Mouse (Mus musculus): ENCODE results near the gene Slit2. TPM values are rescaled to one million over a fixed set of nuclear protein-coding genes. Genes with fewer than 3 reads are reported as not detected.

The Slit2 gene
- polyA plus RNA-seq, 1 experiment from 2014 or later = 29.8 TPM

DNA sequence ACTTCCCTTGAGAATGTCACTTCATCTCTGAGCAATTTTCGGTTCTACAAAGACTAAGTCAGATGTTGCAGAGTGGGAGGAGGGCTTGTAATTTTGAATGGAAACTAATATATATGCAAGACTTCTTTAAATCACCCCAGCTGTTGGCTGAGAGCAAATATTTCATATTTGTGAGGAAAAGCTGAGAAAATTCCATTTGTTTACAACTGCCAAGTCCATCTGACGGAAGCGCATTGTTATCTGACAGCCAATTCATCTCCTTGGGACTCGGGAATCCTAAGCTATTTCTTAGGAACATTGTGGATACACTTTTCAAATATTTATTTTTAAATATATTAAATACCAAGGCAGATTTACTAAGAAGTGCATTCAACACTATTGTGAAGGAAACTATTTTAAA lies 8.0 kb downstream of the Slit2 start:
- Histone ChIP-seq H3K36me3 (replicated peaks) (peaks cover 23% of the 10 kb centered on the region), H3K4me3 (no peak overlapping the region), H3K4me1 (peaks cover 32% of the 10 kb centered on the region), H3K27me3 (ENCODE audit: poor library complexity, severe bottlenecking) (peaks cover 15% of the 10 kb centered on the region), H3K27ac (no peak overlapping the region), H3K9me3 (no peaks in the 10 kb centered on the region)
- no peak for DNase-seq (ENCODE audit: extremely low spot score, low spot score)
- WGBS = 91% methylated on average over 4 of the region's 4 CpGs

DNA sequence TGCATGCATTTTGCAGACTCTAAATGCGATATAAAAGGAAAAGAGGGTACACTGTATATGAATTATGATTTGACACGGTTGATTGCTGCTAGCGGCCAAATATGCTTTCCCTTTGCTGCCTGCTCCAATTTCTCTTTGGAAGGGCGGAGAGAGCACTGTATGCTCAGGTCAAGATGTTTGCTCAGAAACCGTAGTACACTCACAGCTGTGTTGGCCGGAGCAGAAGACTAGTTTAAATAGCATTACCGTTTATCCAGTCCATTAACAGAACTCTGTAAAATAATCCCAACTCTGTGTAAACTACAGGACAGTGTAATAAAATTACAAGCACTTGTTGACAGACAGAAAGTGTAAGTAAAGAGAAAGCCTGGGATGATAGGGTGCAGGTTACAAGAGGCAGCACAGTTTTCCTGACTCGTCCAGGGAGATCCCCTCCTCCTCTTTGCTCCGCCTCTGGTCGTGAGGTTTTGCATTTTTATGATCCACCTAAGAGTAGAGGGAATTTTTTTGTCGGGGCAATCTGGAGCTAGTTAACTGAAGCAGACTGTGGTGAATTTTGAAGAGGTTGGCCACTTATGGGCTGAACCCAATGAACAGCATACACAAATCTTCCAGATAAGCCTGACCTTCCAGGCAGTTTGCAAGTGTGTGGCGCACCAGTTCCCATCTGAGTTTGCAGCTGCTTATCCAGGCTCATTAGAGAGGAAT lies 20.9 kb downstream of the Slit2 start:
- Histone ChIP-seq H3K4me1 (peaks cover 24% of the 10 kb centered on the region), H3K4me3 (no peak overlapping the region), H3K9me3 (no peaks in the 10 kb centered on the region), H3K27ac (no peak overlapping the region), H3K36me3 (replicated peaks) (peaks cover 34% of the 10 kb centered on the region), H3K27me3 (ENCODE audit: poor library complexity, severe bottlenecking) (no peaks in the 10 kb centered on the region)
- DNase-seq (ENCODE audit: extremely low spot score, low spot score) = no peak
- 72% methylated on average over 12 of the region's 12 CpGs for WGBS

DNA sequence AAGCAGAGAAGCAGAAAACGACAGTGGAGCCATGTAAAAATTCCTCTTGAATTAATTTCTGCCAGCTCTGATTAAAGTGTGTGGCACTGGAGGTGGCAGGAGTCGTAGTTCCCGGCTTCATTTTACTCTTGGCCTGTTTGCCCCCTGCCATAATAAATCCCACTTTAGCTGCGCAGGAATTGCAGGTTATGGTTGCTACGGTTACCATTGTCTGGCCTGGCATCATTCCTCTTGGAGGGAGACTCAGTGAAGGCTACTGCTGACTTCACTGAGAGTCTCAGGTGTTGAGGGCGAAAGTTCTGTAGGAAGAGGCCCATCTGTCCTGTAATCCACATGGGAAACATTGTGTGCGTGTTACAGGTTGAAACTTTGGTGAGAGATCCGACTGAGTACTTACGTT lies 22.6 kb downstream of the Slit2 start:
- no peak overlapping the region for H3K4me3 ChIP-seq
- H3K9me3 ChIP-seq = no peaks in the 10 kb centered on the region
- WGBS = 57% methylated on average over 9 of the region's 9 CpGs
- no peak overlapping the region for H3K27ac ChIP-seq
- H3K36me3 ChIP-seq (replicated peaks) = peaks cover 20% of the 10 kb centered on the region
- peaks cover 25% of the 10 kb centered on the region for H3K4me1 ChIP-seq
- no peaks in the 10 kb centered on the region for H3K27me3 ChIP-seq (ENCODE audit: poor library complexity, severe bottlenecking)
- no peak for DNase-seq (ENCODE audit: extremely low spot score, low spot score)

DNA sequence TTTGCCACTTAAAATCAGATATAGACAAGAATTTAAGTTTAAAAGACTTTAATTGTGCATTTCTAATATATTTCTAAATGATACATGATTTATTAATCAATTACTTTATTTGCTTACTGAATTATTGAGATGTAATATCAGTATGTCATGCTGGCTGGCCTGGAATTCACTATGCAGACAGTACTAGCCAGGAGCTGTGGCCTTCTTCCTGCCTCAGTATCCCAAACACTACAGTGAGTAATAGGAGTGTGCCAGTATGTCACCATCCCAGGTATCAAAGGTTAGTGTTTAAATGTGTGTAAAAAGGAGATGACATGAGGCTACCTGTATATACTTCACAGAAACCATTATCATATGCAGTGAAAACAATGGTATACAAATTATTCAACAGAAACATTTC lies 23.1 kb downstream of the Slit2 start:
- H3K36me3 ChIP-seq (replicated peaks) = peaks cover 15% of the 10 kb centered on the region
- no peaks in the 10 kb centered on the region for H3K9me3 ChIP-seq
- peaks cover 25% of the 10 kb centered on the region for H3K4me1 ChIP-seq
- no peak overlapping the region for H3K4me3 ChIP-seq
- no peak for DNase-seq (ENCODE audit: extremely low spot score, low spot score)
- no peaks in the 10 kb centered on the region for H3K27me3 ChIP-seq (ENCODE audit: poor library complexity, severe bottlenecking)
- H3K27ac ChIP-seq = no peak overlapping the region

- H3K4me1 ChIP-seq = 0 out of 2 replicates have a peak, but pooled peaks cover 5% of the 10 kb centered on the region
- WGBS = 89% methylated on average over 4 of the region's 4 CpGs
- 0 out of 2 replicates have a peak, but pooled peaks cover 2% of the 10 kb centered on the region for H3K36me3 ChIP-seq (replicated peaks)
- no peak overlapping the region for H3K27ac ChIP-seq
- no peaks in the 10 kb centered on the region for H3K27me3 ChIP-seq (ENCODE audit: poor library complexity, severe bottlenecking)
- DNase-seq (ENCODE audit: extremely low spot score, low spot score) = no peak
- H3K4me3 ChIP-seq = no peak overlapping the region
- H3K9me3 ChIP-seq = no peaks in the 10 kb centered on the region
These were observed 40.5 kb downstream of the Slit2 start for GRCm38 (mm10) chr5:48023441-48023840.

- Histone ChIP-seq H3K27me3 (ENCODE audit: poor library complexity, severe bottlenecking) (no peaks in the 10 kb centered on the region), H3K9me3 (no peaks in the 10 kb centered on the region), H3K4me3 (no peak overlapping the region), H3K27ac (no peak overlapping the region), H3K4me1 (no peaks in the 10 kb centered on the region), H3K36me3 (replicated peaks) (no peaks in the 10 kb centered on the region)
- DNase-seq (ENCODE audit: extremely low spot score, low spot score) = no peak
- 81% methylated on average over 1 of the region's 1 CpGs for WGBS
These were observed 51.9 kb downstream of the Slit2 start for GRCm38 (mm10) chr5:48034875-48035274.

DNA sequence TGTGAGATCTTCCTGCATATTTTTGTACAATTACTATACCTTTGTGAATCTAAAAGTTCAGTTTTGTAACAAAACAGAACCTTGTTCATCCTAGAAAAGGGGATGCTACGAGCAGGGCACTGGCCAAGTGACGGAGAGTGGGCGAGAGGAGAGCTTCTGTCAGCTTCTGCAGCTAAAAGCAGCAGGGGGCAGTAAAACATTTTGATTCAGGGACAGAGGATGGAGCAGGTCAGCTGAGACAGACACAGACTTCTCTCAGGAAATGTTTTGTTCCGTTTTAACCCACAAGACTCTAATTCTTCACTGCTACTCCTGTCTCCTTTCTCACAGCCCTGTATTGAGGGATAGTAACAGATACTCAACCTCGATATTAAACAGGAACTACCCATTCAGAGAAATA lies 55.1 kb downstream of the Slit2 start:
- Histone ChIP-seq H3K4me1 (no peaks in the 10 kb centered on the region), H3K9me3 (no peaks in the 10 kb centered on the region), H3K27ac (no peak overlapping the region), H3K27me3 (ENCODE audit: poor library complexity, severe bottlenecking) (no peaks in the 10 kb centered on the region), H3K4me3 (no peak overlapping the region), H3K36me3 (replicated peaks) (no peaks in the 10 kb centered on the region)
- WGBS = 39% methylated on average over 5 of the region's 5 CpGs
- no peak for DNase-seq (ENCODE audit: extremely low spot score, low spot score)

DNA sequence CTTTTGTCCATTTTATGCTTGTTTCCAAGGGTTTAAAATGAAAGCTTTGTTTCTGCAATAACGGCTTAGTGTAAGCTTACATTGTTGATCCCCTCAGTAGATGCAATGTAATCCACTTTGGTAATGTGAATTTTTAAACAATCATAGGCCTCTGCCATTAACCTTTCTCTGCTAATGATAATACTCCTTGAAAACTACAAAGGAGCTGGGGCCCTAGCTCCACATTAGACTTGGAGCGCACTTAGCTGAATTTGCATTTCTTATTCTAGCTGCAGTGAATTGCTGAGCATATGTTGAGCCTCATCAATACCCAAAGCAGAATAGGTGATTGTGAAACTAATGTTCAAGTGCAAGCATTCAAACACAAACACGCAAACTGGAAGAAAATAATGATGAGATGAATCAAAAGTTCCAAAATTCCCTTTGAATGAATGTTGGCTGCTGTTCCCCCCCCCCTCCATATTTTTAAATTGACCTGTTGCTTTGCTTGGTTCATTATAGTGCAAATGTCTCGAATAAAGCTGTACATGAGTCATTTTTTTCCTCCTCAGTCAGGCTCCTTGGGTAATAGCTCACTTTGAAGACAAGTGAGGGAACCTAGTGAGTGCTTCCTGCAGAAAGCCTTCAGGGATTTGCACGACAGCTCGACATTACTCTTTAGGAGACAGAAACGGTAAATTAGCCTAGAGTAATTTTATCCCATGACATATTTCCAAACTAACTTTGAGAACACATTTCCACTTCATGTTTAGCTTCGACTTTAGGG lies 66.2 kb downstream of the Slit2 start:
- Histone ChIP-seq H3K4me1 (peaks cover 39% of the 10 kb centered on the region), H3K27me3 (ENCODE audit: poor library complexity, severe bottlenecking) (peaks cover 15% of the 10 kb centered on the region; the same call in 1 of the 2 replicates), H3K36me3 (replicated peaks) (no peaks in the 10 kb centered on the region), H3K27ac (no peak overlapping the region), H3K4me3 (no peak overlapping the region), H3K9me3 (no peaks in the 10 kb centered on the region)
- no peak for DNase-seq (ENCODE audit: extremely low spot score, low spot score)
- 29% methylated on average over 8 of the region's 8 CpGs for WGBS

GRCm38 (mm10) chr5:48050637-48051314 lies 67.8 kb downstream of the Slit2 start:
- DNase-seq (ENCODE audit: extremely low spot score, low spot score) = no peak
- H3K27ac ChIP-seq = no peak overlapping the region
- 31% methylated on average over 5 of the region's 5 CpGs for WGBS

GRCm38 (mm10) chr5:48058612-48059011 lies 75.7 kb downstream of the Slit2 start:
- H3K4me3 ChIP-seq = no peak overlapping the region
- peaks cover 38% of the 10 kb centered on the region; the same call in 1 of the 2 replicates for H3K27me3 ChIP-seq (ENCODE audit: poor library complexity, severe bottlenecking)
- peaks cover 37% of the 10 kb centered on the region for H3K4me1 ChIP-seq
- no peak for DNase-seq (ENCODE audit: extremely low spot score, low spot score)
- no peaks in the 10 kb centered on the region for H3K36me3 ChIP-seq (replicated peaks)
- WGBS = 31% methylated on average over 10 of the region's 10 CpGs
- no peaks in the 10 kb centered on the region for H3K9me3 ChIP-seq
- no peak overlapping the region for H3K27ac ChIP-seq

More at GRCm38 (mm10) chr5:48050637-48051314, 67.8 kb downstream of the Slit2 start:
- Histone ChIP-seq H3K9me3 (no peaks in the 10 kb centered on the region), H3K27me3 (ENCODE audit: poor library complexity, severe bottlenecking) (peaks cover 18% of the 10 kb centered on the region; the same call in 1 of the 2 replicates), H3K4me3 (no peak overlapping the region), H3K36me3 (replicated peaks) (no peaks in the 10 kb centered on the region), H3K4me1 (peaks cover 39% of the 10 kb centered on the region)

- no peaks in the 10 kb centered on the region for H3K9me3 ChIP-seq
- H3K27ac ChIP-seq = no peak overlapping the region
- H3K27me3 ChIP-seq (ENCODE audit: poor library complexity, severe bottlenecking) = peaks cover 36% of the 10 kb centered on the region; the same call in 1 of the 2 replicates
- peaks cover 37% of the 10 kb centered on the region for H3K4me1 ChIP-seq
- whole genome bisulfite sequencing = 27% methylated on average over 2 of the region's 2 CpGs
- H3K36me3 ChIP-seq (replicated peaks) = no peaks in the 10 kb centered on the region
- H3K4me3 ChIP-seq = no peak overlapping the region
- DNase-seq (ENCODE audit: extremely low spot score, low spot score) = no peak
These were observed 77.8 kb downstream of the Slit2 start for GRCm38 (mm10) chr5:48060715-48061114.

- no peak for DNase-seq (ENCODE audit: extremely low spot score, low spot score)
- WGBS = 17% methylated on average over 1 of the region's 1 CpGs
- Histone ChIP-seq H3K4me3 (no peak overlapping the region), H3K27ac (no peak overlapping the region), H3K36me3 (replicated peaks) (no peaks in the 10 kb centered on the region), H3K4me1 (peaks cover 20% of the 10 kb centered on the region), H3K27me3 (ENCODE audit: poor library complexity, severe bottlenecking) (no peaks in the 10 kb centered on the region), H3K9me3 (no peaks in the 10 kb centered on the region)
These were observed 95.8 kb downstream of the Slit2 start for GRCm38 (mm10) chr5:48078730-48079129.
